Mouse (Mus musculus): Measurements from ENCODE around the gene Qrfpr.

Qrfpr gene

DNA sequence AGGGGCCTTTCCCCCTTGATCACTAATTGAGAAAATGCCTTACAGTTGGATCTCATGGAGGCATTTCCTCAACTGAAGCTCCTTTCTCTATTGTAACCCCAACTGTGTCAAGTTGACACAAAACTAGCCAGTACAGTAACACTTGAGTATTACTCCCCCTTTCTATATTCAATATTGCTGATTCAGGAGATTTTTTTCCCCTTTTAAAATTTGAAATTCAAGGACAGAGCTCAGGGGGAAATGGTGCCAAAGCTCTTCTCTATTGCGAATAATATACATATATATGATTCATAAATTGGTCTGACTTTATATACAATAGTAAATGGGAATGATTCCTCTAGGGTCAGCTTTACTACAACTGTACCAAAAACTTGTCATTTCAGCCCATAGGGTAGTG lies 71.6 kb downstream of the Qrfpr start:
- no peak for DNase-seq

DNA sequence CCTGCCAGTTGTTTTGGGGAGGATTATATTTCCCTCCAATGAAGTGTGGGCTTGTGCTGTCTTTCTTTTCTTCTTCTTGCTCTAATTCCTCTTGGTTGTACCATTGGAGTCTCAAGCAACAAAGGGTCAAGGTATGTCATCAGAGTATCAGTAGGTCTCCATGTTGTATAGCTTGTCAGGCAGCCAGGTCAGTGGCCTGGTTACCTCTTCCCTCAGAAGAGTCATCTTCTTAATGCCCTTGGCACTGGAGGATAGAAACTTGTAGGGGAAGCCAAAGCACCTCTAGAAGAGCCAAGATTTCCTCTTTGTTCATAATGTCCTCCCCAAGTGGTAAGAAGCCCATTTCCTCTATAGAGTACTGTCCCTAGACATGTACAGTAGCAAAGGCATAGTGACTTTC lies 83.1 kb downstream of the Qrfpr start:
- DNase-seq: no peak

DNA sequence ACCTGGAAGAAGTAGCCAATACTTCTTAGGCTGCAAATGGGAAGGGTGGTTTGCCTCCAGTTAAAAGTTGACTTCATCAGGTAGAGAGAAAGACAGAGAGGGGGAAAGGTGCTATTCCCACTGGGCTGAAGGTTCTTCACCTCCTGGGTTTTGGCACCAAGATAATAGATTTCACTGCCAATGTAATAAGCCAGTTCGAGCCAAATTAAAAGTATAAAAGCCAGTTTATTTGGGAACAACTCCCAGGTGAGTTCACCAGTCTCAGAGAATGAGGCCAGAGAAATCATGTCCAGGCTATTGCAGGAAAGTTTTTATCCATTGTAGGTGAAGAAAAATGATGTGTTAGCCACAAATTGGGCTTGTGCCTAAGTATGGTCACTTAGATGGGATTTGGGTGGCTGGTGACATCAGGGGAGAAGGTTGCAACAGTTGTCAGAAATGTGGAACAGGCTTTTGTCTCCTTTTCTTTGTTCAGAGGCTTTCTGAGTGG lies 83.9 kb downstream of the Qrfpr start:
- DNase-seq: no peak

DNA sequence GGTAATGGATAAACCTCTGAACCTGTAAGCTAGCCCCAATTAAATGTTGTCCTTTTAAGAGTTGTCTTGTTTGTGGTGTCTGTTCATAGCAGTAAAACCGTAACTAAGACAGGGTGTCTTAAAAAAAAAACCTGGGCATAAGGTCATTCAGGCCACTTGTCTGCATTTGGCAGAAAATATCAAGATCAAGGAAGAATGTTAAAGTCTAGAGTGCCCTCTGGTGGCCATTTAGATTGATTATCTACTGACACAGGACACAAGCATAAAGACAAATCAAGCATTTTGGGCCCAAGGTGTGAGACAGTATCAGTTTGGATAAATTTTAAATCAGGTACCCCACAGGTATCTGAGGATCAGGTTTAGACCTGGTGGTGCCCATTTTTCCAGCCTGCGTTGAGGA lies 84.6 kb downstream of the Qrfpr start:
- DNase-seq: no peak

DNA sequence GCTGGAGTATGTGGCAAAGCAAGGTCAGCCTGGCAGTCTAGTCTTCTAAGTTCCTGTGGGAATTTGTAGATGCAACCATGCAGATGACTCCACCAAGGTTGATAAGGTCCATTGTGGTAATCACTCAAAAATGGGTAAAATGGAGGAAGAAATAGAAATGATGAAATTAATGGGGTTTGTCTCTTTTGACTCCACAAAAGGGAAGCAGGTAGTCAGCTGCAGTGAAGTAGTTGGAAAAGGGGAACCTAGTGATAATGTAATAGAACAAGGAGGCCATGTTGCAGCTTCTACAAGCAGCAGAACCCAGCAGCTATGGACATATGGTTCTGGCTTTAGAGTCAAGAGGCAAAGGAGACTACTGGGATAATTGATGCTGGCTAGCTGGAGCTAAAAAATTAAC lies 86.0 kb downstream of the Qrfpr start:
- no peak for DNase-seq
